Mouse (Mus musculus) ES-E14 (cell line): ENCODE measurements around the gene Adarb2. TPM values are rescaled to one million over a fixed set of nuclear protein-coding genes. Genes with fewer than 3 reads are reported as not detected.

Experiments used
- DNase-seq: peaks from one replicate; pipeline ENCODE4 v3.0.0-alpha.2; 2013; ENCODE audit warnings: low read depth, low spot score
- H3K27ac ChIP-seq: 2 replicates; pipeline ENCODE4 v1.5.1; 2012; ENCODE audit warnings: low read depth, mild to moderate bottlenecking, low read length, moderate library complexity, mixed read lengths; ENCODE audit not compliant: poor library complexity, insufficient read depth, severe bottlenecking
- H3K36me3 ChIP-seq: 2 replicates; pipeline ENCODE4 v1.6.1; 2012; ENCODE audit warnings: mild to moderate bottlenecking, low read length, moderate library complexity, mixed read lengths; ENCODE audit not compliant: control insufficient read depth, poor library complexity, insufficient read depth, severe bottlenecking
- H3K4me1 ChIP-seq, 2 experiments: fragments of 150-350 bp in 1 of 2; sonication (generic) in 1 of 2; 2 replicates each; pipeline ENCODE4 v1.6.1; 2012; ENCODE audit warnings: low read length in 2 of 2, mild to moderate bottlenecking in 1 of 2, mixed read lengths in 1 of 2; ENCODE audit not compliant: control insufficient read depth in 2 of 2, insufficient read depth in 2 of 2, poor library complexity in 1 of 2
- H3K4me3 ChIP-seq, 2 experiments: fragments of 150-350 bp in 1 of 2; sonication (generic) in 1 of 2; 2 replicates each; pipeline ENCODE4 v1.5.1; 2012; ENCODE audit warnings: low read length in 2 of 2, low read depth in 1 of 2, mild to moderate bottlenecking in 1 of 2, mixed read lengths in 1 of 2; ENCODE audit not compliant: insufficient read depth in 1 of 2, poor library complexity in 1 of 2, severe bottlenecking in 1 of 2
- H3K9ac ChIP-seq: 2 replicates; pipeline ENCODE4 v1.6.1; 2012; ENCODE audit warnings: low read depth, mild to moderate bottlenecking, low read length, mixed read lengths; ENCODE audit not compliant: poor library complexity, insufficient read depth, severe bottlenecking
- H3K9me3 ChIP-seq: fragments of 150-350 bp; sonication (generic); 2 replicates; pipeline ENCODE4 v1.6.1; 2012; ENCODE audit warnings: low read depth, mild to moderate bottlenecking, low read length; ENCODE audit not compliant: control insufficient read depth, insufficient read depth
- CHD2 ChIP-seq: IDR thresholded peaks from 2 replicates; pipeline ENCODE4 v1.6.1; 2014; ENCODE audit warnings: mild to moderate bottlenecking, low read depth, low read length, inconsistent platforms
- HCFC1 ChIP-seq: IDR thresholded peaks from 2 replicates; pipeline ENCODE4 v1.6.1; 2012; ENCODE audit warnings: low read length, inconsistent platforms, borderline replicate concordance; ENCODE audit not compliant: insufficient read depth
- MAFK ChIP-seq: IDR thresholded peaks from 2 replicates; pipeline ENCODE4 v1.6.1; 2014; ENCODE audit warnings: mild to moderate bottlenecking, low read depth, low read length, inconsistent platforms; ENCODE audit not compliant: insufficient read depth
- ZC3H11A ChIP-seq: IDR thresholded peaks from 2 replicates; pipeline ENCODE4 v1.6.1; 2012; ENCODE audit warnings: low read depth, mild to moderate bottlenecking, inconsistent platforms, low read length, borderline replicate concordance
- ZNF384 ChIP-seq: IDR thresholded peaks from 2 replicates; pipeline ENCODE4 v1.6.1; 2012; ENCODE audit warnings: low read depth, low read length, inconsistent platforms
- in situ Hi-C, 2 experiments: fragments of 600-800 bp; cut with MboI; formaldehyde crosslinking; loops; one replicate each; pipeline ENCODE4 v1.15.1; 2025; ENCODE audit warnings: low sequenced_read_pairs in 2 of 2, inconsistent platforms in 1 of 2; ENCODE audit not compliant: unreplicated experiment in 2 of 2
- total RNA-seq: library from RNA; depleted of rRNA; stranded (reverse); fragments of 300-350 nt; gene quantifications from 2 replicates; pipeline ENCODE4 v1.2.3, GENCODE M21; 2012

Adarb2 gene
- total RNA-seq, 1 experiment: 0.27 TPM

DNA sequence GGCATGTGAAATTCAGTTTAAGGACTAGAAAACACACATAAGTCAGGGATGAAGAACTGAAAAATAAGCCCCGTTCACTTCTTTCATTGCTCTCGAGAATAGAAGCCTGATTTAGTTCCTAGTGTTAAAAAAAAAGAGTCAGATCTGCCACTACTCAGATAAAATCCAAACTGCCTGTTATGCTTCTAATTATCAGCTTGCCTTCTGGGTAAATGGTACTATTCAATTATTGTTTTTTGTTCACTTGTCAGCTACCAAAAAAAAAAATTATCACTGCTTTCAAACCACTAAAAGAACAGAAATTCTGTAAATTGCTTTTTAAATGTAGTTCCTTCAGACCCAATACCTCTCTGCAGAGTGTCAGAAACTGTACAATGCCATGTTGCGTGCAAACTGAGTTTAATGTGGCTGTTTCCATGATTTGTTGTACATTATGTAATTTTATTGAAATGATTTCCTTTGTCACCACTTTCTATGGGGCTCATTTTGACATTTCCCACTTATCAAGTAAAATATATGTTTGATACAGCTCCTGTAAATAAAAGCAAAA, 199.7 kb downstream of the Adarb2 start:
- TF ChIP-seq ZC3H11A (no peak), MAFK (no peak), CHD2 (no peak), ZNF384 (no peak)
- no peak overlapping the region for H3K4me3 ChIP-seq
- no peak overlapping the region for H3K27ac ChIP-seq
- H3K9me3 ChIP-seq: no peaks in the 10 kb centered on the region
- in situ Hi-C loops: no loop called here
- no peaks in the 10 kb centered on the region for H3K4me1 ChIP-seq
- H3K9ac ChIP-seq: no peak overlapping the region
- no peaks in the 10 kb centered on the region for H3K36me3 ChIP-seq
- DNase-seq: no peak

DNA sequence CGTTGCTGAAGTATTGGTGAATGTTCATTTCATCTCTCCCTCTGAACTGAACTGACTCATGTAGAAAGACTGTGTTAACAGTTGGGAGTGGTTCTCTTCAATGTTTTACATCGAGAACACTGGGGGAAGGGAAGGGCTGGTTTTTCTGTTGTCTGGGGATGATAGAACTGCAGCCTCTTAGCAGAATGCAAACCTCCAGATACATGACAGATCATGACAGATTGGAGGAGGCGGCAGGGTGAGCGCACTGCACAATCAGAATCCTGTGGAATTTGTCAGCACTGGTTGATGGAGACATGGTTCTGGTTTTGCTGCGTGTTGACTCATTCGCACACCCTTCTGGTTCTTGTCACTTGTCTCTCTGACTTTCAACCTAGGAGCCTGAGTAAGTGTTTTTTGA, 203.4 kb downstream of the Adarb2 start:
- TF ChIP-seq HCFC1 (no peak), CHD2 (no peak), ZC3H11A (no peak), MAFK (no peak), ZNF384 (no peak)
- H3K27ac ChIP-seq: no peak overlapping the region
- in situ Hi-C loops: no loop called here
- no peaks in the 10 kb centered on the region for H3K4me1 ChIP-seq
- H3K9me3 ChIP-seq: no peaks in the 10 kb centered on the region
- no peaks in the 10 kb centered on the region for H3K36me3 ChIP-seq
- no peak overlapping the region for H3K9ac ChIP-seq
- no peak for DNase-seq
- no peak overlapping the region for H3K4me3 ChIP-seq

DNA sequence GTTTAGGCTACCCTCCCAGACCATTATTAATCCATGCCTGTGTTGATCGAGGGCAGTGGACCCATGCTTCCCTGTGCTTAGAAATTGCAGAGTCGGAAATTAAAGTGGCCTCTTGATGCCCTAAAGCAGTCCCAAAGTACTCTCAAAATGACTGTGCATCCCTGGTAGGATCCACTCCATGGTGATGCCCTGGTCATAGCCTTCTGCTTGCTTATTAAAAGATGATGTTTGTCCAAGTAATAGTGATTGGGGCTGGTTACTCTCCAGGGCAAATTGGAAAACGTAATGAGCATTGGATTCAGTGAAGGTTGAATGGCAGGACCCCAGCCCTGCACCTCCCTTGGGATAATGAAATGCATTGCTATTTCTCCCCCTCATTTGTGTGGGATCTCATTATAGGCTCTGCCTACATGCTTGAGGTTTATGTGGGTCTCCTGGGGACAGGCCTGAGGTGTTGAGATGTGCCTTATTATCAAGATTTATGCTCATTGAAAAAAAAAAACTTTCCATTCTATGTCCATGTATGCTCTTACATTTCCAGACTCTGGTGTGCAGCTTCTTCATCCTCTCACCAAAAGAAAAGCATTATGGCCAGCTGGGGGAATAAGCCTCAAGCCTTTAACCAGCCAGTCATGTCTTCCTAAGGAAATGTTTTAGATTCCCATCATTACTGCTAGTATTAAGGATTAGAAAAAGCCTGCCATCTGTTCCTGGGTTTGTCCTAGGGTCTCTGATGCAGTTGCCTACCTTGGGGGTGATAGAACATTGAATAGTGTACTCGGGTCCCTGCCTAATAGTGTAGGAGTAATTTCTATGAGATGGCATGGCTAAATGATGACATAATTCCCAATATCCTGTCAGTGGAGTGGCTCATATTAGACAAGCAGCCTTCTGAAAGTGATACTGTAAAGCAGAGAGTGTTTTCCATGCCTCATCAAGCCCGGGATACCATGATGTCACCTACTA, 208.0 kb downstream of the Adarb2 start:
- no peaks in the 10 kb centered on the region for H3K4me1 ChIP-seq
- TF ChIP-seq ZNF384 (no peak), CHD2 (no peak), HCFC1 (no peak), ZC3H11A (no peak), MAFK (no peak)
- H3K9me3 ChIP-seq: no peaks in the 10 kb centered on the region
- in situ Hi-C loops: no loop called here
- H3K27ac ChIP-seq: no peak overlapping the region
- H3K4me3 ChIP-seq: no peak overlapping the region
- H3K36me3 ChIP-seq: no peaks in the 10 kb centered on the region
- DNase-seq: no peak
- H3K9ac ChIP-seq: no peak overlapping the region

- Histone ChIP-seq H3K27ac (no peak overlapping the region), H3K9ac (no peak overlapping the region), H3K9me3 (no peaks in the 10 kb centered on the region), H3K4me1 (no peaks in the 10 kb centered on the region), H3K36me3 (no peaks in the 10 kb centered on the region), H3K4me3 (no peak overlapping the region)
- TF ChIP-seq CHD2 (no peak), ZC3H11A (no peak), HCFC1 (no peak), ZNF384 (no peak), MAFK (no peak)
- in situ Hi-C loops: no loop called here
- DNase-seq: no peak
These were observed 221.5 kb downstream of the Adarb2 start for GRCm38 (mm10) chr13:8424019-8424719.
